Mouse (Mus musculus) embryonic facial prominence, embryonic 15.5 days (tissue): Measurements from ENCODE around the gene Olfr625-ps1. TPM values are rescaled to one million over a fixed set of nuclear protein-coding genes. Genes with fewer than 3 reads are reported as not detected.
"Not testable (repeated sequence)": the region's sequence is repeated elsewhere in the genome, so short reads cannot be mapped to it uniquely, and the experiment has no call there.

Source experiments
- ATAC-seq: fragments of 200-750 bp; cut with Nextera tagmentation; 2 replicates; pipeline ENCODE4 v1.8.0; 2017; ENCODE audit warnings: low read depth, moderate TSS enrichment; ENCODE audit not compliant: insufficient number of reproducible peaks, low FRiP score, low TSS enrichment
- H3K27ac ChIP-seq: fragments of 300-500 bp; sonication (generic); replicated peaks from 2 replicates; pipeline ENCODE4 v1.5.1; 2015; ENCODE audit warnings: mild to moderate bottlenecking, inconsistent platforms
- H3K27me3 ChIP-seq: fragments of 300-500 bp; sonication (generic); 2 replicates; pipeline ENCODE4 v1.6.1; 2015; ENCODE audit warnings: inconsistent platforms
- H3K36me3 ChIP-seq: fragments of 300-500 bp; sonication (generic); 2 replicates; pipeline ENCODE4 v1.6.1; 2015; ENCODE audit warnings: mild to moderate bottlenecking, inconsistent platforms
- H3K4me1 ChIP-seq: fragments of 300-500 bp; sonication (generic); 2 replicates; pipeline ENCODE4 v1.6.1; 2015; ENCODE audit warnings: inconsistent platforms
- H3K4me2 ChIP-seq: fragments of 300-500 bp; sonication (generic); replicated peaks from 2 replicates; pipeline ENCODE4 v1.6.1; 2015; ENCODE audit warnings: mild to moderate bottlenecking, inconsistent platforms
- H3K4me3 ChIP-seq: fragments of 300-500 bp; sonication (generic); replicated peaks from 2 replicates; pipeline ENCODE4 v1.5.1; 2015; ENCODE audit warnings: mild to moderate bottlenecking, inconsistent platforms
- H3K9ac ChIP-seq: fragments of 300-500 bp; sonication (generic); 2 replicates; pipeline ENCODE4 v1.6.1; 2015; ENCODE audit warnings: inconsistent platforms
- H3K9me3 ChIP-seq: fragments of 300-500 bp; sonication (generic); replicated peaks from 2 replicates; pipeline ENCODE4 v1.6.1; 2016; ENCODE audit warnings: inconsistent platforms
- WGBS: fragments of 180-500 bp; shearing (Covaris S2); methylation state at CpG from one replicate; pipeline ENCODE4 v1.1.7; 2015; 5-methylcytosine and 5-hydroxymethylcytosine counted together
- polyA plus RNA-seq: library from polyadenylated mRNA; unstranded; fragments of >200 nt; fragmentation: Nextera tagmentation; extraction: Ambion mirVana; gene quantifications from 2 replicates; pipeline ENCODE4 v1.2.1, GENCODE M21; 2015

Gene Olfr625-ps1
- not detected in 2 replicates for polyA plus RNA-seq

- Histone ChIP-seq H3K4me3 (no peak within 1 kb of the TSS), H3K4me1 (no peaks in the 10 kb centered on the region), H3K36me3 (no peaks in the 10 kb centered on the region), H3K4me2 (no peak within 1 kb of the TSS), H3K9ac (no peak within 1 kb of the TSS), H3K9me3 (no peaks in the 10 kb centered on the region), H3K27me3 (no peaks in the 10 kb centered on the region), H3K27ac (no peak within 1 kb of the TSS)
- no peak for ATAC-seq
These were observed at the start of gene Olfr625-ps1 for GRCm38 (mm10) chr7:103682420-103682819. Gene Olfr625-ps1 (plus strand): TSS chr7:103682720.

- no peak overlapping the region for H3K4me2 ChIP-seq
- H3K27ac ChIP-seq: no peak overlapping the region
- H3K9ac ChIP-seq: no peak overlapping the region
- H3K4me3 ChIP-seq: no peak overlapping the region
- H3K36me3 ChIP-seq: no peaks in the 10 kb centered on the region
- no peak for ATAC-seq
- H3K4me1 ChIP-seq: no peaks in the 10 kb centered on the region
- no peaks in the 10 kb centered on the region for H3K27me3 ChIP-seq
- H3K9me3 ChIP-seq: no peaks in the 10 kb centered on the region
These were observed 45.7 kb upstream of the Olfr625-ps1 start for GRCm38 (mm10) chr7:103636795-103637194.

DNA sequence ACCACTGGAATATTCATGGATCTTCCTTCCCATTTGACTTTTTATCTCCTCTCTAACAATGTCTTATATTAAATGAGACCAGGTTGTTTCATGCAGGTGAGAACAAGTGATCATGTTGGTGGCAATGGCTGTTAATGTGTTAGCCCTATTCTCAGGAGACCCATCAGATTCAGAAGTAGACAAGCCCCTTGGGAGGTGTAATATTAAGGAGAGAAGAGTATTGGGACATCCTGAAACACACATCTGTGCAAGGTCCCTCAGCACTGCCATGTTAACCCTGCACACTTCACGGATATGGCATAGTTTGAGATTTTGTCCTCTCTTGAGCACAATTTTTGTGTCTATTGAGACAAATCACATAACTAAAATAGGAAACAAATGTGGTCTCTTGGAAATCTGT lies 39.9 kb upstream of the Olfr625-ps1 start, which contains the start of gene Olfr622:
Gene Olfr622 (minus strand): TSS at position 101 of the 400 bp plus-strand sequence.
- no peaks in the 10 kb centered on the region for H3K36me3 ChIP-seq
- H3K4me2 ChIP-seq: no peak within 1 kb of the TSS
- no peak within 1 kb of the TSS for H3K4me3 ChIP-seq
- H3K9me3 ChIP-seq: no peaks in the 10 kb centered on the region
- H3K27ac ChIP-seq: no peak within 1 kb of the TSS
- no peaks in the 10 kb centered on the region for H3K4me1 ChIP-seq
- H3K9ac ChIP-seq: no peak within 1 kb of the TSS
- no peaks in the 10 kb centered on the region for H3K27me3 ChIP-seq
- ATAC-seq: no peak
- WGBS: 61% methylated on average over 1 of the region's 1 CpGs

DNA sequence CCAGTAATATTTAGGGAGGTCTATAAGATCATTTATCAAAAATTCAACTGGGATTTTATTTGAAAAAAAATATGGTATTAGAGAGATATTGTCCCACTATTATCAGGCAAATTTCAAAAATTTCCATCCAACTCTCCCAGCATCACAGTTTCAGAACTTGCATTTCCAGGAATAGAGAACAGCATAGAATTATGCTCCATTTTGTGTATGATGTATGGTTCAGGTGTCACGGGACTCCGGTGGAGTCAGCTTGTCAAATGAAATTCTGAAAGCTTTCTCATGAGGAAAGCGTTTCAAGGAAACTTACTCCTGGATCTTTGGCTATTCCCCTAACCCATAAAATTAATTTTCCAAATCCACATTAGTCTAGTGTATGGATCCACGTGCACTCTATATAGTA lies 38.5 kb upstream of the Olfr625-ps1 start:
- no peak overlapping the region for H3K9ac ChIP-seq
- no peak overlapping the region for H3K4me3 ChIP-seq
- no peak for ATAC-seq
- no peaks in the 10 kb centered on the region for H3K36me3 ChIP-seq
- H3K4me2 ChIP-seq: no peak overlapping the region
- H3K27ac ChIP-seq: no peak overlapping the region
- no peaks in the 10 kb centered on the region for H3K27me3 ChIP-seq
- no peaks in the 10 kb centered on the region for H3K9me3 ChIP-seq
- no peaks in the 10 kb centered on the region for H3K4me1 ChIP-seq
- 84% methylated on average over 4 of the region's 4 CpGs for WGBS

DNA sequence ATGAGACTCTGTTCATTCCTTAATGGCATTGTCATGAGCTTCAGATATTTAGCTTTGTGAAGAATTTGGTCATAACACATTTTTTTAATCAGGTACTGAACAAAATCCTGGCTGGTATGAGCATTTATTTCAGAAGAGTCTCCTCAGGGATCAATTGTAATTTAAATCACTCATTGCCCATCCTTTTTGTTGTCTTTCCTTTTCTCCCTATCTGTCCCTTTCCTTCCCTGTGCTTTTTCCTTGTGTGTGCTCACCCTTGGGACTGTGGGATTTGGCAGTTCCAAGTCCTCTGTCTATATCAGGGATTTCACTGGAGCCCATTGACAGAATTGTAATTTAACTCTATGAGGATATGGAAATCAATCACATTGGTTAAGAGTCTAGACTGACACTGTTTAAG lies 18.9 kb upstream of the Olfr625-ps1 start, which contains the start of gene Olfr623:
Gene Olfr623 (minus strand): TSS at position 101 of the 400 bp plus-strand sequence.
- ATAC-seq: no peak
- no peak within 1 kb of the TSS for H3K4me3 ChIP-seq
- H3K9me3 ChIP-seq: no peaks in the 10 kb centered on the region
- no peak within 1 kb of the TSS for H3K27ac ChIP-seq
- no peaks in the 10 kb centered on the region for H3K27me3 ChIP-seq
- no peaks in the 10 kb centered on the region for H3K4me1 ChIP-seq
- H3K36me3 ChIP-seq: no peaks in the 10 kb centered on the region
- no peak within 1 kb of the TSS for H3K9ac ChIP-seq
- no peak within 1 kb of the TSS for H3K4me2 ChIP-seq

DNA sequence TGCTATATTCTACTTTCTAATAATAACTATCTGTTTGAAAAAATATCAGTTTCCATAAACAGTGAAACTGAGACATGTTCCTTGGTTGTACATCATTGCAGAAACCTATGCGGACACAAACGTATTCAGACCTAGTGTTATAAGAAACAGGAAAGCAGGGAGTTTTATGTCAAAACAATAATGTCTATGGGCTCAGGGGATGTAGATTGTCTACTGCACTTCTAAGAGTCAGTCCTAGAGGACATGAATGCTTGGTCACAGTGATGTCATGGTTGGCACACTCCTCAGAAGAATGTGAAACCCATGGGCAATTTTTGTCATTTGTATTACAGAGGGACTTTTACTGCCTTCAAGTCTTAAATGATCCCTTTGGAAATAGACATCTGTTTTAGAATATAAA lies 11.4 kb upstream of the Olfr625-ps1 start, which contains the start of gene Olfr624:
Gene Olfr624 (minus strand): TSS at position 101 of the 400 bp plus-strand sequence.
- H3K9ac ChIP-seq: no peak within 1 kb of the TSS
- H3K27ac ChIP-seq: no peak within 1 kb of the TSS
- ATAC-seq: no peak
- H3K4me2 ChIP-seq: no peak within 1 kb of the TSS
- no peaks in the 10 kb centered on the region for H3K27me3 ChIP-seq
- H3K9me3 ChIP-seq: no peaks in the 10 kb centered on the region
- H3K36me3 ChIP-seq: no peaks in the 10 kb centered on the region
- no peaks in the 10 kb centered on the region for H3K4me1 ChIP-seq
- H3K4me3 ChIP-seq: no peak within 1 kb of the TSS
- WGBS: 81% methylated on average over 2 of the region's 2 CpGs

GRCm38 (mm10) chr7:103699469-103699868 lies 16.9 kb downstream of the Olfr625-ps1 start:
- WGBS: 86% methylated on average over 4 of the region's 4 CpGs
- ATAC-seq: no peak
- no peaks in the 10 kb centered on the region for H3K36me3 ChIP-seq
- no peaks in the 10 kb centered on the region for H3K4me1 ChIP-seq
- H3K9me3 ChIP-seq: no peaks in the 10 kb centered on the region
- no peaks in the 10 kb centered on the region for H3K27me3 ChIP-seq
- no peak overlapping the region for H3K9ac ChIP-seq
- H3K4me2 ChIP-seq: no peak overlapping the region
- H3K4me3 ChIP-seq: no peak overlapping the region
- H3K27ac ChIP-seq: no peak overlapping the region

DNA sequence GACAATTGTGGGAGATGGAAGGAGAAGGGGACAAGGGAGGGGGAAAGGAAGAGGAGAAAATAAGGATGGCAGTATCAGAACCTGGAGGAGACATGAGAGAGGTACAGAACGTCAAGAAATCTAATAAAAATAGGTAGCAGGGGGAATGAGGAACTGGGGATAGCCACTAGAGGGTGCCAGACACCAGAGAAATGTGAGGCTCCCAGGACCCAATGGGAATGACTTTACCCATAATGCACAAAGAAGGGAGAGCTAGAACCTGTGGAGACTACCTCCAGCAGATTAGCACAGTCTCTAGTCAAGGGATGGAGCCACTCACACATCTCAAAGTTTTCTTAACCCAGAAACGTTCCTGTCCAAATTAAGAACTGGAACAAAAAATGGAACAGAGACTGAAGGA lies 29.5 kb downstream of the Olfr625-ps1 start:
- H3K4me2 ChIP-seq: no peak overlapping the region
- WGBS: 36% methylated on average over 2 of the region's 2 CpGs
- no peaks in the 10 kb centered on the region for H3K36me3 ChIP-seq
- H3K9me3 ChIP-seq: no peaks in the 10 kb centered on the region
- H3K27ac ChIP-seq: no peak overlapping the region
- H3K9ac ChIP-seq: no peak overlapping the region
- no peaks in the 10 kb centered on the region for H3K4me1 ChIP-seq
- H3K4me3 ChIP-seq: no peak overlapping the region
- H3K27me3 ChIP-seq: no peaks in the 10 kb centered on the region
- ATAC-seq: no peak

DNA sequence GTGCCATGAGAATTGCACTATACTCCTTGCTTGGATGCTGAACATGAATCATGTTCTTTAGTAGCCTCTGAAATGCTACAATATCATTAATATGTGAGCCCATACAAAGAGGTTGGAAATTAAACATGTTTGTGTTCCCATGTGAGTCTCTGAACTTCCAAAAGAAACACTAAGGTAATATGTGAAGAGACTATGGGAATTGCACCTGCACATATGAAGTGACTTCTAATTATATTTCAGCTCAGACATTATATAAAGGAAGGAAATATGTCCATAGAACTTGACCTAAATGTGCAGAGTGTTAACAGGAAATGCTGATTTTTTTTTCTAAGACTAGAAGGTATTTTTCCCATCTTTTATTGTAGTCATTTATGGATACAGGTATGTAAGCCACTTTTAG lies 31.9 kb downstream of the Olfr625-ps1 start, which contains the start of gene Olfr243:
Gene Olfr243 (plus strand): TSS at position 301 of the 400 bp plus-strand sequence.
- no peaks in the 10 kb centered on the region for H3K4me1 ChIP-seq
- no peak within 1 kb of the TSS for H3K4me2 ChIP-seq
- H3K9ac ChIP-seq: no peak within 1 kb of the TSS
- ATAC-seq: no peak
- no peak within 1 kb of the TSS for H3K4me3 ChIP-seq
- H3K27ac ChIP-seq: no peak within 1 kb of the TSS
- H3K36me3 ChIP-seq: no peaks in the 10 kb centered on the region
- no peaks in the 10 kb centered on the region for H3K9me3 ChIP-seq
- H3K27me3 ChIP-seq: no peaks in the 10 kb centered on the region

DNA sequence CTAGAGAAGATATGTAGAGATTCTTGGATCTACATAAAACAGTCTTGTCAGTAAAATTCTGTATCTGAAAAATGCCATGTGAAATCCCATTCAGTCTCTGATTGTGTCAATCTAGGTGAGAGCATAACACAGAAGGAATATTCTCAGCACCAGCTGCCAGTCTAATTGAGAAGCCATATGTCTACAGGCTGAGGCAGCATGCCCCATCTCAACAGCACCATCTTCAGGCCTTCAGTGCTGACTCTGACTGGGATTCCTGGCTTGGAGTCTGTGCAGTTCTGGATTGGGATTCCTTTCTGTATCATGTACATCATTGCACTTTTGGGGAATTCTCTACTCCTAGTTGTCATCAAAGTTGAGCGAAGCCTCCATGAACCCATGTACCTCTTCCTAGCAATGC lies 33.9 kb downstream of the Olfr625-ps1 start:
- WGBS: 96% methylated on average over 1 of the region's 1 CpGs
- H3K4me1 ChIP-seq: not testable (repeated sequence)

DNA sequence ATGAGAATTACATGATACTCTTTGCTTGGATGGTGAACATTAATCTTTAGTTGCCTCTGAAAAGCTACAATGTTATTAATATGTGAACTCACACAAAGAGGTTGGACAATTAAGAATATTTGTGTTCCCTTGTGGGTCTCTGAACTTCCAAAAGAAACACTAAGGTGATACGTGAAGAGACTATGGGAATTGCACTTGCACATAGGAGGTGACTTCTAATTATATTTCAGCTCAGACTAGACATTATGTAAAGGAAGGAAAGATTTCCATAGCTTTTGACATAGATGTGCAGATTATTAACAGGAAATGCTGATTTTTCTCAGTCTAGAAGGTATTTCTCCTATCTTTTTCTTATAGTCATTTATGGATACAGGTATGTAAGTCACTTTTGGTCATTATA lies 47.6 kb downstream of the Olfr625-ps1 start, which contains the start of gene Olfr628:
Gene Olfr628 (plus strand): TSS at position 301 of the 400 bp plus-strand sequence.
- Histone ChIP-seq H3K4me1 (no peaks in the 10 kb centered on the region), H3K36me3 (no peaks in the 10 kb centered on the region), H3K27ac (no peak within 1 kb of the TSS), H3K4me3 (no peak within 1 kb of the TSS), H3K9me3 (no peaks in the 10 kb centered on the region), H3K4me2 (no peak within 1 kb of the TSS), H3K27me3 (no peaks in the 10 kb centered on the region), H3K9ac (no peak within 1 kb of the TSS)
- ATAC-seq: no peak
- WGBS: 93% methylated on average over 1 of the region's 1 CpGs

More for the DNA sequence above, 33.9 kb downstream of the Olfr625-ps1 start:
- H3K4me2 ChIP-seq, H3K27ac ChIP-seq, H3K36me3 ChIP-seq, H3K27me3 ChIP-seq, ATAC-seq, H3K4me3 ChIP-seq, H3K9ac ChIP-seq, H3K9me3 ChIP-seq: not testable (repeated sequence)
